Mouse (Mus musculus): ENCODE results near the gene Edar.

DNA sequence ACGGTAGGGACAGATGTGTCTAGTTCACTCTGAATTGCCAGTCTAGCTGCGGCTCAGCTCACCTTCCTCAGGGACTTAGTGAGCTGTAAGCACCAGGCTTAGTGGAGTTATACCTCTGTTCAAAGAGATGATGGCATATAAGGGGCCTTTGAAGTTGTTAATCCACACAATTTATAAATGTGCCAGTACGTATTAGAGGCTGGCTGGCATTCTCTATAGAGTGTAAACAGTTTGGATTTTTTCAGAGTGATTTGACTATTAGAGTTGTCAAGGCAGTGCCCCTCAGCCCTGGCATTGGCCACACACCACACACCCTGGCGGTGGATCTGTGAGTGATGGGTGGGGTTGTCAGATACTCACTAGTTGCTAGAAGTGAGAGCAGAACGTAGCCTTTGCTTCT, 58.9 kb downstream of the Edar start:
- TF ChIP-seq CTCF (IDR thresholded peaks at IDR 0.05; ENCODE audit: borderline replicate concordance, insufficient read depth, low read length) (no peak), POLR2A (IDR thresholded peaks at IDR 0.05; ENCODE audit: low read depth, low read length) (no peak)
